11 mouse cellular contexts compared by ENCODE assay signal in the genomic region with DNA sequence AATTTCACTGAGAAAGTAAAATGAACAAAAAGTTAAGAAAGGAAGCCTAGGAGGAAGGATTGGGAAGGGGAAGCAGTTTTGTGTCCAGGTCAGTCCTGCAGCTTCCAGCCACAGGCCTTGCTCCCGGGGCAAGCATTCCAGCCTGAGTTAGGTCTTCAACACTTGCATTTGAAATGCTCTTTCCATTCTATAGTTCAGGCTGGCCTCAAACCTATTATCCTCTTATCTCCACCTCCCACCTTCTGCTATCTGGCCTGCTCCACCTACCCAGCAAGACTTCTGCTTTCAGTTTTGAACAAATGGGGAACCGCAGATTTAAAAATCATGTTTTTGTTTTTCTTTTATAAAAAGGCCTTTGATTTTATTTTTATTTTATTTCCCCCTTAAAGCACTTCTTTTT. TPM values are rescaled to one million over a fixed set of nuclear protein-coding genes. Genes with fewer than 3 reads are reported as not detected.
DNase-seq lines count a peak whose midpoint lies in the region; ATAC-seq and TF ChIP-seq lines count a peak whose summit lies in the region.
"Had no signal": no experiment of that assay in that cellular context is flagged by ENCODE, and none has a peak within 500 bp of the region (broad histone marks: within the 10 kb centered on the region; RNA-seq: fewer than 3 reads in every experiment).

No protein-coding gene starts in this region.

- no peak for DNase-seq in kidney, postnatal 36 days
- DNase-seq in MEL (ENCODE audit: low read depth, low spot score), result peak; percentile 91
- no peak for DNase-seq in embryonic facial prominence, embryonic 14.5 days (ENCODE audit: low spot score)
- no peak for DNase-seq in forebrain, postnatal 0 days
- no peak for DNase-seq in hindbrain, embryonic 11.5 days (ENCODE audit: low spot score)
- DNase-seq in thymus, postnatal 10 days (ENCODE audit: low spot score in 2 of 2), result no peak

- WGBS in kidney, embryonic 16.5 days, result 71% methylated on average over 2 of the region's 2 CpGs
- 57% methylated on average over 2 of the region's 2 CpGs for WGBS in embryonic facial prominence, embryonic 14.5 days
- WGBS in midbrain, embryonic 15.5 days, result 59% methylated on average over 2 of the region's 2 CpGs
- WGBS in forebrain, postnatal 0 days, result 78% methylated on average over 2 of the region's 2 CpGs
- 52% methylated on average over 2 of the region's 2 CpGs for WGBS in hindbrain, embryonic 11.5 days

- no peaks in the 10 kb centered on the region for H3K9me3 ChIP-seq in kidney, embryonic 16.5 days (ENCODE audit: low read length)
- no peaks in the 10 kb centered on the region for H3K9me3 ChIP-seq in MEL (replicated peaks; ENCODE audit: insufficient read depth, low read length)
- no peaks in the 10 kb centered on the region for H3K9me3 ChIP-seq in embryonic facial prominence, embryonic 14.5 days (ENCODE audit: control insufficient read depth, low read length)
- H3K9me3 ChIP-seq in midbrain, embryonic 15.5 days, result no peaks in the 10 kb centered on the region
- no peaks in the 10 kb centered on the region for H3K9me3 ChIP-seq in forebrain, postnatal 0 days (ENCODE audit: low read length)
- no peaks in the 10 kb centered on the region for H3K9me3 ChIP-seq in hindbrain, embryonic 11.5 days (ENCODE audit: control insufficient read depth, low read length)
- H3K9me3 ChIP-seq: hindbrain, embryonic 13.5 days; neural tube, embryonic 15.5 days had no signal

- H3K4me1 ChIP-seq in kidney, embryonic 16.5 days (ENCODE audit: insufficient read depth, low read length), result peaks cover 41% of the 10 kb centered on the region
- peaks cover 6 to 17% of the 10 kb centered on the region in 2 experiments for H3K4me1 ChIP-seq in MEL (ENCODE audit: control insufficient read depth in 1 of 2, insufficient read depth in 2 of 2, low read length in 2 of 2)
- peaks cover 22% of the 10 kb centered on the region for H3K4me1 ChIP-seq in embryonic facial prominence, embryonic 14.5 days (ENCODE audit: control insufficient read depth, insufficient read depth, low read length)
- peaks cover 30% of the 10 kb centered on the region for H3K4me1 ChIP-seq in midbrain, embryonic 15.5 days
- peaks cover 18% of the 10 kb centered on the region for H3K4me1 ChIP-seq in forebrain, postnatal 0 days (ENCODE audit: insufficient read depth)
- peaks cover 3% of the 10 kb centered on the region; the same call in 1 of the 2 replicates for H3K4me1 ChIP-seq in hindbrain, embryonic 11.5 days (replicated peaks; ENCODE audit: control insufficient read depth, insufficient read depth, low read length)

- H3K27ac ChIP-seq in kidney, embryonic 16.5 days (ENCODE audit: low read length), result peak overlapping the region; percentile 7; the same call in 1 of the 2 replicates
- H3K27ac ChIP-seq in MEL (ENCODE audit: control insufficient read depth, low read depth, low read length), result no peak overlapping the region
- H3K27ac ChIP-seq in embryonic facial prominence, embryonic 14.5 days (replicated peaks; ENCODE audit: low read depth, low read length), result 0 out of 2 replicates have a peak overlapping the region, but pooled peaks have one; percentile 24
- H3K27ac ChIP-seq in midbrain, embryonic 15.5 days, result peak overlapping the region; percentile 48; the same call in 1 of the 2 replicates
- H3K27ac ChIP-seq in forebrain, postnatal 0 days (ENCODE audit: low read depth, low read length), result no peak overlapping the region
- H3K27ac ChIP-seq in hindbrain, embryonic 11.5 days (ENCODE audit: low read depth, low read length), result no peak overlapping the region
- H3K27ac ChIP-seq: hindbrain, embryonic 13.5 days; neural tube, embryonic 15.5 days had no signal

- H3K4me3 ChIP-seq in kidney, embryonic 16.5 days (ENCODE audit: low read length), result no peak overlapping the region
- no peak overlapping the region for H3K4me3 ChIP-seq in MEL (ENCODE audit: control insufficient read depth in 1 of 2, insufficient read depth in 1 of 2, low read depth in 2 of 2, low read length in 2 of 2)
- no peak overlapping the region for H3K4me3 ChIP-seq in embryonic facial prominence, embryonic 14.5 days (ENCODE audit: low read depth, low read length)
- no peak overlapping the region for H3K4me3 ChIP-seq in midbrain, embryonic 15.5 days
- H3K4me3 ChIP-seq in forebrain, postnatal 0 days (ENCODE audit: low read depth, low read length), result no peak overlapping the region
- H3K4me3 ChIP-seq in hindbrain, embryonic 11.5 days (ENCODE audit: low read depth, low read length), result no peak overlapping the region
- H3K4me3 ChIP-seq: hindbrain, embryonic 13.5 days; neural tube, embryonic 15.5 days had no signal

- no peaks in the 10 kb centered on the region for H3K27me3 ChIP-seq in kidney, embryonic 16.5 days (ENCODE audit: insufficient read depth, low read length)
- H3K27me3 ChIP-seq in MEL (ENCODE audit: control insufficient read depth in 1 of 2, insufficient read depth in 2 of 2, low read length in 2 of 2), result no peaks in the 10 kb centered on the region
- H3K27me3 ChIP-seq in embryonic facial prominence, embryonic 14.5 days (replicated peaks; ENCODE audit: control insufficient read depth, insufficient read depth, low read length), result no peaks in the 10 kb centered on the region
- H3K27me3 ChIP-seq in midbrain, embryonic 15.5 days (replicated peaks), result no peaks in the 10 kb centered on the region
- no peaks in the 10 kb centered on the region for H3K27me3 ChIP-seq in forebrain, postnatal 0 days (ENCODE audit: insufficient read depth, low read length)
- H3K27me3 ChIP-seq in hindbrain, embryonic 11.5 days (ENCODE audit: control insufficient read depth, insufficient read depth, low read length), result no peaks in the 10 kb centered on the region
- H3K27me3 ChIP-seq: hindbrain, embryonic 13.5 days; neural tube, embryonic 15.5 days had no signal

- H3K9ac ChIP-seq in kidney, embryonic 16.5 days (replicated peaks; ENCODE audit: low read length), result no peak overlapping the region
- no peak overlapping the region for H3K9ac ChIP-seq in MEL (ENCODE audit: control insufficient read depth, low read depth, low read length, poor library complexity, severe bottlenecking)
- no peak overlapping the region for H3K9ac ChIP-seq in embryonic facial prominence, embryonic 14.5 days (ENCODE audit: low read depth, low read length)
- no peak overlapping the region for H3K9ac ChIP-seq in midbrain, embryonic 15.5 days
- H3K9ac ChIP-seq in forebrain, postnatal 0 days, result no peak overlapping the region
- H3K9ac ChIP-seq in hindbrain, embryonic 11.5 days (ENCODE audit: low read depth, low read length), result no peak overlapping the region
- H3K9ac ChIP-seq: hindbrain, embryonic 13.5 days; neural tube, embryonic 15.5 days had no signal

- no peak for ATAC-seq in kidney, embryonic 16.5 days (ENCODE audit: low FRiP score, low TSS enrichment)
- ATAC-seq in embryonic facial prominence, embryonic 14.5 days (ENCODE audit: low read depth), result no peak
- no peak for ATAC-seq in midbrain, embryonic 15.5 days (replicated peaks)
- ATAC-seq in forebrain, postnatal 0 days, result no peak
- no peak for ATAC-seq in hindbrain, embryonic 11.5 days (ENCODE audit: low FRiP score)
- ATAC-seq: lung, postnatal 0 days had no signal

- TF ChIP-seq RAD21 in MEL (IDR thresholded peaks at IDR 0.05; ENCODE audit: low read depth, low read length), result no peak

- 0 out of 2 replicates have a peak, but pooled peaks cover 4% of the 10 kb centered on the region for H3K79me2 ChIP-seq in MEL (ENCODE audit: control insufficient read depth, insufficient read depth, low read length, poor library complexity)

- TF ChIP-seq POLR2A in MEL (IDR thresholded peaks at IDR 0.05; ENCODE audit: control insufficient read depth in 1 of 2, insufficient read depth in 1 of 2, low read depth in 1 of 2, low read length in 2 of 2, poor library complexity in 1 of 2), result no peak

- no peak overlapping the region for H3K4me2 ChIP-seq in kidney, embryonic 16.5 days (replicated peaks; ENCODE audit: low read depth, low read length)
- H3K4me2 ChIP-seq in embryonic facial prominence, embryonic 14.5 days (ENCODE audit: low read depth, low read length), result no peak overlapping the region
- no peak overlapping the region for H3K4me2 ChIP-seq in midbrain, embryonic 15.5 days
- no peak overlapping the region for H3K4me2 ChIP-seq in forebrain, postnatal 0 days (ENCODE audit: low read depth)
- no peak overlapping the region for H3K4me2 ChIP-seq in hindbrain, embryonic 11.5 days (replicated peaks; ENCODE audit: low read depth, low read length)
- H3K4me2 ChIP-seq: hindbrain, embryonic 13.5 days; neural tube, embryonic 15.5 days had no signal

- TF ChIP-seq EP300 in MEL (IDR thresholded peaks at IDR 0.05; ENCODE audit: low read depth in 1 of 2, low read length in 2 of 2), result peak; percentile 96

- TF ChIP-seq CTCF in MEL (IDR thresholded peaks at IDR 0.05 in 2 of 3, conservative IDR thresholded peaks at IDR 0.05 in 1 of 3; ENCODE audit: control insufficient read depth in 1 of 3, insufficient read depth in 1 of 3, low read depth in 2 of 3, low read length in 3 of 3, poor library complexity in 1 of 3, severe bottlenecking in 1 of 3), result no peak
- TF ChIP-seq CTCF in forebrain, postnatal 0 days (IDR thresholded peaks at IDR 0.05; ENCODE audit: low read depth), result no peak

- no peaks in the 10 kb centered on the region for H3K36me3 ChIP-seq in kidney, embryonic 16.5 days (ENCODE audit: insufficient read depth, low read length)
- peaks cover 0 to 13% of the 10 kb centered on the region in 2 experiments; a peak in 2 of 4 replicates for H3K36me3 ChIP-seq in MEL (ENCODE audit: control insufficient read depth in 1 of 2, insufficient read depth in 2 of 2, low read length in 2 of 2)
- no peaks in the 10 kb centered on the region for H3K36me3 ChIP-seq in embryonic facial prominence, embryonic 14.5 days (ENCODE audit: control insufficient read depth, insufficient read depth, low read length)
- H3K36me3 ChIP-seq in midbrain, embryonic 15.5 days (replicated peaks), result no peaks in the 10 kb centered on the region
- H3K36me3 ChIP-seq in forebrain, postnatal 0 days (ENCODE audit: insufficient read depth), result no peaks in the 10 kb centered on the region
- no peaks in the 10 kb centered on the region for H3K36me3 ChIP-seq in hindbrain, embryonic 11.5 days (ENCODE audit: control insufficient read depth, insufficient read depth, low read length)
- H3K36me3 ChIP-seq: hindbrain, embryonic 13.5 days; neural tube, embryonic 15.5 days had no signal

TF ChIP-seq in MEL, 35 proteins besides CTCF, POLR2A, EP300 and RAD21 (continues in another document):
- no peak for TF ChIP-seq JUND (IDR thresholded peaks at IDR 0.05; ENCODE audit: low read depth, low read length)

RNA-seq across cellular contexts. Expression of gene Ncoa3, which starts 19.7 kb away (rescaled TPM):
- 19.1 and 22.8 TPM in 2 replicates for polyA plus RNA-seq in kidney, embryonic 16.5 days (2015; fragmentation: Nextera tagmentation; extraction: Ambion mirVana)
- 5.7 and 6.7 TPM in 2 replicates for total RNA-seq in MEL (2012; rRNA removed)
- polyA plus RNA-seq in MEL (2012; ENCODE audit: insufficient read depth in 1 of 2, insufficient read length in 2 of 2, low read depth in 1 of 2, low replicate concordance in 2 of 2, missing spikeins in 1 of 2), result 10 to 100 TPM; 10.3 to 19.8 TPM
- polyA plus RNA-seq in embryonic facial prominence, embryonic 14.5 days (2014; fragmentation: Nextera tagmentation; extraction: Ambion mirVana), result 15.4 and 15.6 TPM in 2 replicates
- polyA plus RNA-seq in midbrain, embryonic 15.5 days (2015; fragmentation: Nextera tagmentation; extraction: Ambion mirVana), result 16.6 and 16.7 TPM in 2 replicates
- 19.8 and 24.1 TPM in 2 replicates for total RNA-seq in forebrain, postnatal 0 days (2014; rRNA removed)
- 6.6 and 9.8 TPM in 2 replicates for polyA plus RNA-seq in forebrain, postnatal 0 days (2015; fragmentation: Nextera tagmentation; extraction: Ambion mirVana)
- 16.7 and 17.1 TPM in 2 replicates for polyA plus RNA-seq in hindbrain, embryonic 11.5 days (2014; fragmentation: Nextera tagmentation; extraction: Ambion mirVana)

Comparison
In these comparisons a context has a peak if more than half of its experiments do, and no peak if none do; other contexts are left out.
1. H3K27ac ChIP-seq: peak in kidney, embryonic 16.5 days (single experiment), embryonic facial prominence, embryonic 14.5 days (single experiment) and midbrain, embryonic 15.5 days (single experiment); none in MEL (single experiment), forebrain, postnatal 0 days (single experiment) and hindbrain, embryonic 11.5 days (single experiment).